Mouse (Mus musculus): ENCODE measurements around the gene Mob3b.

Gene Mob3b

DNA sequence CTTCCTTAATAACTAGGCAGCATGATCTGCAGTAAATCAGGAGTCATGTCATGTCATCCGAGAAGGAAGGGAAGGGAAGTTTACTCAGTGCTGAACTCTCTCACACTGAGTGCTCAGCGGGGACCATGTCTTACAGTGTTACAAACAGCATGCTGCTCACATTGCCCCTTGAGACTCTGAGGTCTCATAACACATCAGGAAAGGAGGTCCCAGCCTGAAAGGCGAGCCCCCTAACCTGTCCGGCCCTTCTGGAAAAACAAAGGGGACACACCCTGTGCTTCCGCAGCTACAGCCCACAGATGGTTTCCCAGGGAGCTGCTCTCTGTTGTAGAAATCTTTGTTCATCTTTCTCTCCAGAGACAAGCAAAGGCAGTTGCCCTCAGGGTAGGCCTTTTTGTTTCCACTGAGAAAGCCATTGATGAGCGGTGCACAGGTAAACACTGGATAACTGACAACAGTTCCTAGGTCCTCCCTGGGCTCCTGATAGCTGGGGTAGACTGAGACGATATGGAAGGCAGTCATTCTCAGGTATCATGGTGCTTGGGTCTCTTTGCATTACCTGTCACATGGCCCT is 94.1 kb downstream of the Mob3b start:
- DNase-seq: no peak

DNA sequence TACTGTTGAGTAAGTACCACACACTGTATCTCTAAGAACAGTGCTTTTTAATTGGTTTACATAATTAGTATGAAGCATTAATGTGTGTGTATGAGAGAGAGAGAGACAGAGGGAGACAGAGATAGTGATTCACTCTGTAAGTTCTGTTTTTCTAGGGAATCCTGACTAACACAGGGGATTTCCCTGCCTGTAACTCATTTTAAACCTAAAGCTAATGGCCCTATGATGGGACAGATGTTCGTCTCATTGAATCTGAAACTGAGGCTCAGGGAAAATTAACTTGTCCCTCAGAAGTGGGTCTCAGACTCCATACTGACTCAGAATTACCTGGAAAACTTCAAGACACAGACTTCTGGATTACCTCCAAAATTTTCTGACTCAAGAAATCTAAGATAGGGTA is 96.3 kb downstream of the Mob3b start:
- no peak for DNase-seq

DNA sequence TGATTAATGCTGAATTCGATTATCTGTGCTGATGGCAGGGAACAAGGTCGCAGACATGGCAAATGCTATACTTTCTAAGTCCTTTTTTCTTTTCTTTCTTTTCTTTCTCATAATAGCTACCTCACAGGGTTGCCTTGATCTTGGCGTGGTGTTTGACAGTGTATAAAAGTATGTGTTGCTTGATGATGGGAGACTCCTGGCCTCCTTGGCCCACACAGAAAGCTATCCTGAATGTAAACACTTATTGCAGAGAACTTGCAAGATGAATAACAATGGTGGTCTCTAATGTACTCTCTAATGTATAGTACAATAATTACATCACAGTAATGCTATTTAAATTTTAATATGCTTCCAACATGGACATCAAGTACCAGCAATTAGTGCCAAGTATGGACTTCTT is 96.9 kb downstream of the Mob3b start:
- DNase-seq: no peak

DNA sequence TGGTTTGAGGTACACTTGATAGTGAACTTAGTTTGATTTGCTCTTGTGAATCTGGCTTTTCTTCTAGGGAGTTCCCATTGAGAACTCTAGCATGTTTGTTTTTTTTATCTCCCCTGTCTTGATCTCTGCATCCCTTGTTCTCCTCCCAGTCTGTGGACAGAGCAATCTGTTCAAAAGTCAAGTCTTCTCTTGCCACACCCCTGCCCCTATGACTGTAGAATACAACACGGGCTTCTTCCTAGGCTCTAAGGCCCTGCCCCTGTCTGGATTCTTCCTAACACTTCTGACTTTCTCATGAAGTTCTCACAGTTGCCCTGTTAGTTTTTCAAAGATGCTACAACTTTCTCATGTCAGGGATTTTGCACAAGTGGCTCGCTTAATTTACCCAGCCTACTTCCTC is 102.9 kb downstream of the Mob3b start:
- DNase-seq: no peak

DNA sequence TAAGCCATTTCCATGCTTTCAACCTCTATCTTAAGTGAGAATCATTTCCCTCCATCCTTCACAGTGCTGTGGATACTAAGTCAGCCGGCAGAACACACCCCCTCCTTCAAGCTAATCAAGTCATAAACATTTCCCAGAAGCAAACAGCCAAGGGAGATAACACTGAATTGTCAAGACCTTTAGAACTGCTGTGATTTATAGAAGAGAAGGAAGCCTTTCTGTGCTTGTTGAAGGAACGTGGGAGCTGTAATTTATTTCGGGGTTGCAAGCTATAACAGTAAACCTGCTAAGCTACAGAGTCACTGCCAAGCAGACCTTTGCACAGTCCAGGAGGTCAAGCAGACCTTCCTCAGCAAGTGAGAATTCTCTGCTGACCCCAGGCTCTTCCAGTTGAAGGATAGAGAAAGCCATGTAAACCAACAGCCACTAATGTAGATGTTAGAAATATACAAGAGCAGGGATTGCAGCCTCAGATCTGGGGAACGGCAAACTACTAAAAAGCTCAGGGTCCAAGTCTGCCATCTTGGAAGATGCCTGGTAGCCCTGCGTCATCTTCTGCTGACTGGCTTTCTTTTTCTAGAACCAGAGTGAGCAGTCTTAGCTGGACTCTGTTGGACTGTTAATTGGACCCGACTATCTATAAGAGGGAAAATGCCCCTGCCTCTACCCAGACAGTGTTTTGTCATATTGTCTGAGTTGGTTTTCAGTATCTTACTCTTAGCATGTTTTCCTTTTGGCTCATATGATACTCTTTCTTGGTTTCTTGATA is 104.9 kb downstream of the Mob3b start:
- DNase-seq: no peak

DNA sequence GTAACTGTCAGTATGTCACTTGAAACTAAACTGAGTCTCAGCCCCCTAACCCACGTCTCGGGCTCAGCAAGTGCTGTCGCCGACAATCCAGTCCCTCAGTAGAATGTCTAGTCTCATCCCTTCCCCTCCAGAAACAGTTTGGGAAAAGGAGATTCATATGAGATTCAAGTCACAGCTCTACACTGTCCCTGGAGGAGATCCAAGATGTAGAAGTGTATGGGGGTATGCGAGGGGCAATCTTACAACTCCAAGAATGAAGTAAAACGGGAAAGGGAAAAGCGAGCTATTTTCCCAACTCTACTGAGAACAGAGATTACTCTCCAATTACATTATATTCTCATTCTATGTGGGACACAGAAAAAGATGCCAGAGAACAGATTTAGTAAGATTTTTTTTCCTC is 106.1 kb downstream of the Mob3b start:
- no peak for DNase-seq

DNA sequence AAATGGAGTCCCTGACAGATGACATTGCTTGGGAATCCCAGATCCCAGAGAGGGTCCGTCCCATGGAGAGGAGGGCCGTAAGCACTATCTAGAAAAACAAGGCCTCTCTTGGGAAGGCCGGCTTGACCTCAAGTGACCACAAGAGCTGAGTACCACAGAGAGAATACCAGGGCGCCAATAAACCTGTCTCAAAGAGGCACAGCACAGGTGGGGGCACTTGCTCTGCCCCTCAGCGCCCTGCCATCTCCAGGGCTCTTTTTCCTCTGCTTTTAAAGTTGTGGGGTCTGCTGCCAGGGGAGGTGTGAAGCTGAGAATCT is 107.6 kb downstream of the Mob3b start:
- DNase-seq: no peak

DNA sequence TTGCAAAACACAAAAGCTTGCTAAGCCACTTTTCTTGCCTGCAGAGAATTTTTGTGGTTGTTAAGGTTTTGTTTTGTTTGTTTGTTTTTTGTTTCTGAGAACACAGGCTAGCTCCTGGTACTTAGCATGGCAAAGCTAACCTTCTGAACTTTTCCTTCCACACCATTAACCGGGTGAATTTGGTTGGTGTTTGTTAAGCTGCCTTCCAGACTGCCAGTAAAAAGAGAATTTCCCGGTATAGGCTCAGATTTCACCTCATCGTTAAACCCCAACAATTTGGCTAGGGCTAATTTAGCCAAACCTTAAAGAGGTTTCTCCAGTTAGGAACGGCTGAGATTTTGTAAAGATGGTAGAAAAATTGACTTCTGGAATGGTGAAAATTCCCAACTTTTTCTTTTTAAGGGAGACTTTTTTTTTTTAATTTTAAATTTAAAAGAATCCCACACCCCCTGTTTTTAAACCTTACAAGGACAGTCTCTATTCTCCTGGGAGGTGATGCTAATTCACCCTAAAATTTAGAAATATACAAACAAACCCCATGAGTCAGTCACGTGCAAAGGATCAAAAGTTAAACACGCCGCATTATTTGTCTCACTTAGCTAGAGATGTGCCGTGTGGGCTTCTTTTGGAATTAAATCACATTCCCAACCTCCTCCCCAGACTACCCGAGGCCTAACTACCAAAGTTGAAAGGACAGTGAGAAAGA is 108.1 kb downstream of the Mob3b start:
- DNase-seq: no peak

DNA sequence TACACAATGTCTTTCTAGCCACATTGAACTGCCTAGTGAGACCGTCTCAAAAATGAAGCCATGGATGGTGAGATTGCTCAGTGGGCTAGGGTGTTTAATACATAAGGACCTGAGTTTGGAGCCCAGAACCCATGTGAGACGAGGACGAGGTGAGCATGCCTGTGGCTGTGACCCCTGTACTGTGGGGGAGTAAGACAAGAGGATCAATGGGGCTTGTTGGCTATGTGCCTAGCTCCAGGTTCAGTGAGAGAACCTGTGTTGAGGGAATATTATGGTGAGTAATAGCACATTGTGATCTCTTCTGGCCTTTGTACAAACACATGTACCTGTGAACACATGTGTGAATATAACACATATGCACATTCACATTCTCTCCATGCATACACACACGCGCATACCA is 116.4 kb downstream of the Mob3b start:
- DNase-seq: no peak

DNA sequence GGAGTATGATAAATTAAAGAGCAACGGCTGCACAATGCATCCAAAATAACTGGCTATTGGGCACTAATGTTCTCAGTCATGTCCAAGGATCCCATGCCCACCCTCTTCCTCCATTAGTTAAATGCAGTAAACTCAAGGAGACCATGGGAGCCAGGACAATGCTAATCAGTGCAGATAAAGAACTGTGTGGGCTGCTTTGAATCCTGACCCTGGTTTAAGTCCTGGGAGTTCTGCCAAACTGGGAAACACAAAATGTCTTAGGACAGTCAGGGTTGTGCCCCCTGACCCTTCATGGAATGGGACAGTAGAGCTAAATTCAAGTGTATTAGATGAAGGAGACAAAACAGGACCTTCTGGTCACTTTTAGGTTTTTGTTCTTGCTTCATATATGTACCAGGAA is 117.0 kb downstream of the Mob3b start:
- DNase-seq: no peak

DNA sequence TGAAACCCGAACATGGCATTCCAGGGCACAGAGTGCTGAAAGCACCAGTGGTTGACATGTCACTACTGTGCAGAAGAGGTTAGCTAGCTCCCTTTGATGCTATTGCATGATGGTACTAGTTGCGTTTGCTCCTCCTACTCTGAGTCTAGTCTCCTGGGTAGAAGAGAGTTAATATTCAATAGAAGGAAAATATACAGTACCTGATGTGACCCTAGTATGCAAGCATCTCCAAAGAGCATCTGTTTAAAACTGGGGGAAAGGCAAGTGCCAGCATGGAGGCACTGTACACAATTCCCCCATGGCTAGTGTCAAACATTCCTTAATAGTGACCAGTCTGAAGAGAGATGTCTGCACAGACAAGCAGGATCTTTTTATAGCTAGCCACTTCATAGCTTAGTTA is 119.5 kb downstream of the Mob3b start:
- no peak for DNase-seq

DNA sequence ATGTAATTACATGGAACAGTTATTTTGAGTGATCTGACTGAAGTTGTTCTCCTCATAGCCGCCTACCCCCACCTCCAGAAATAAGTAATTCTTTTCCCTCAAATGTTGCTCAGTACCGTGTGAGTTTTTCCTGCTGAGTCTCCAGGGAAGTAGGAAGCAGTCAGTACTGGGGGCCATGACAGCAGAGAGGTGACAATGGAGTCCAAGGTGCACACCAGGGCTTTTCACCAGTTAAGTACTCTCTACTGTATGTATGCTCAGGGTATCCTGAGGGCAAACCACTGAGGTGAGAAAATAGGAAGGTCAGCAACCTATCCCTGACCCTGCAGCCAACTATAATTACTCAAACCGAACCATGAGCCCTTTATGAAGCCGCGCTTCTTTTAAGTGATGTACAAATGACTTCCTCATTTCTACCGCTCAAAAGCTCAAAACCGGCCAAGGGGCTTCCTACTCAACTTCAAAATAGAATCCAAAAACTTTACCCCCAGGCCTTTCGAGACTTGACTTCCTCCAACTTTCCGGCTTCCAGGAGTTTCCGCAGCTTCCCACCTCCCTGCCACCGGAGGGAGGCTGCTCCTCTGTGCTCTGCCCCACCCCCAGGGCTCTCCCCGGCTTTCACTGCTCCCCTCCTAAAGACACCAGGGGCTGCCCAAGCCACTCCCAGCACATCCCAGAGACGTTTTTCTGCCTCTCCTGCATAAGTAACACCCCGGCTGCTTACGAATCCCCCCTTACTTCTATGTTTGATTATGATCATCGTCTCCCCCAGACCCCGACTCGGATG is 122.6 kb downstream of the Mob3b start:
- no peak for DNase-seq

DNA sequence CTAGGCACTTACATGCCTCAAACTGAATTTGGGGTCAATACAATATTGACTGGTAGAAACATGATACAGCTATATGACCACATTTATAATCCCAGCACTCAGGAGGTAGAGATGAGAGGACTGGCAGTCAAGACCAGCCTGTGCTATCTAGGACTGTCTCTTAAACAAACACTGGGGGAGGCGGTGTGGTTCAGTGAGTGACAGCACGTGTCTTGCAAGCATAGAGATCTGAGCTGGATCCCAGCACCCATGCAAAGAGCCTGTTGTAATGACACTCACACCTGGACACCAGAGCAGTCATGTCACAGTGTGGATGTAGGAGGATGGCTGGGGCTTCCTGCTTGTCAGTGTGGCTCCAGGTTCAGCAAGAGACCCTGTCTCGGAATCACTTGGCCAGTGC is 124.5 kb downstream of the Mob3b start:
- DNase-seq: no peak

DNA sequence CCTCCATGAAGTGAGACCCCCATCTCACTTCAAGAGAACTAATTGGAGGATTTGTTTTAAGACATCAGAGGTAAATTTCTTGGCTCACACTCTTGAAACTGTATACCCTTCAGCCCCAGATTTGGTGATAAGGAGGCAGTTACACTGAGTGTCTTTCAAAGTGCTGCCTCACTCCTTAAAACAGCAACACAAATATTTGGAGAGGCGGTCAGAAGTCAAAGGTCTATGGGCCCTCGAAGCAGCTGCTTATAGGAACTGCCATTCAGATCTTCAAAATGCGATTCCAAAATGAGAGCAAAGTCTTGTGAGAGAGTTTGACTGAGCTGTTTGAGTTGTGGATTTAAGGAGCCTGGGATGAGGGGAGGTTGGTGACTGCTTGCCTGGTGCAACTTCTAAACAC is 125.7 kb downstream of the Mob3b start:
- no peak for DNase-seq

DNA sequence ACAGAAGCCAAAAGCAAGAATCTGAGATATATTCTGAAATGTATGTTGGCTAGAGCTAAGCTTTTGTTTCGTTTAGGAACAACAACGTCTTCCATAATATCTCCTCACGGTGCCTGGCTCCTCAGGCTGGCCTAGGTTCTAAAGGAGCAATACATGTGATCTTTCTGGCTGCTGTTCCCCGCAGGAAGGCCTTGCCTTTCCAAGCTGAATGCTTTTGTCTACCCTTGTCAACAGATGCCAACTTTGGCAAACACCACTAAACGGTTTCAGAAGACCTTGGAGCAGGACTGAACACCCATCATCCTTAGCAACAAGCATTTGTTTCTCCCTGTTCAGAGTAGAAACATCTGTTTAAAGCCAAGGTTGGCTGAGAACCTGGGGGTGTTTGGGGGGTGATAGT is 126.1 kb downstream of the Mob3b start:
- peak in 1 of 2 experiments; percentile 5 for DNase-seq

DNA sequence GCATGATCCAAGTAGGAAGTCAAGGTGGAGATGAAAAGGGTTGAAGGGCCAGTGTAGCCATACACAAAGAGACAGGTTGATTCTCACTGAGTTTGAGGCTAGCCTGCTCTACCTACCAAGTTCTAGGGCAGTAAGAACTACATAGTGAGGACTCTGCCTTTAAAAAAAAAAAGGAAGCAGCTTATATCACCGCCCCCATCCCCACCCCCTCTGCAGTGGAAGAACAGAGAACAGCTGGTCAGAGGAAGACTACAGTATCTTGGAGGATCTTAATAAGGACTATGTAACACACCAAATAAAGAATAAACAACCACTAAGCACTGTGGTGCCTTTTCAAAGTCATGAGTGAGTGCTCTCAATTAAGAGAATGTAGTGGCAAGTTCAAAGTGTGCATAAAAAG is 138.9 kb downstream of the Mob3b start:
- no peak for DNase-seq

DNA sequence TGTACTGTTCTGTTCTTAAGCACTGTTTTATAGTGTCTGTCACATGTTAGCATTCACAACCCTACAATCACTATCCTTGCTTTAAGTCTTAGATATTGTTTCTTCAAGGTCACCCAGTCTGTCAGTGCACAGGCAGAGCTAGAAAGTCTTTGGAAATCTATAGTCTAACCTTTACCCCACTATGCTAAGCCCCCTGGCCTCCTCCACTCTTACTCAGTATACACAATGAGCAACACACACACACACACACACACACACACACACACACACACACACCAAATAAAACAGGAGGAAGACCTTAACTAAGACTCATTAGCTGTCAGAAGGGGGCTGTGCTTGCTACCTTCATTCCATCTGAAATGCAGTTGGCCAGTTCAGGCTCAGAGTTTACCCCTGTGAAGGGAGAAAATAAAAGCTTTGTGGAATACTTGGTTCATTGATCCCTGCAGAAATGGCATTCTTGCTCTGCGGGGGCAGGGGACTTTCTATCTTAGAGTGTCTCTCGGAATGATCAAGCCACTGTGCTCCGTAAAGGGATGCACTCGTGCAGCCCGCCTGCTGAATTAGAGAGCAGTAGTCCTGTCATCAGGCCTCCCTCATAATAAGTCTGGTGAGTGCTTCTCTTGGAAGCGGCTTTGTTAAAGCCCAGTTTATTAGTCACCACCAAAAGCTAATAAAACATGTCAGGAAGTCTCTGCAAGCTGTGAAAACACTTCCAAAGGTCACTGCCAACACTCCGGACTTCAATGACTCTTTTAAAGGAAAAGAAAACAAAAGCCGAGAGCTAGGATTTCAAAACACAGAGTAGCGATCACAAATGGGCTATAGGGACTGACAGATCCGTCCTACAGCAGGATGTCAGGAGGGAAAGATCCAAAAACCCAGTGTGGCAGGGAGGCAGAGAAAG is 144.6 kb downstream of the Mob3b start:
- DNase-seq: no peak

DNA sequence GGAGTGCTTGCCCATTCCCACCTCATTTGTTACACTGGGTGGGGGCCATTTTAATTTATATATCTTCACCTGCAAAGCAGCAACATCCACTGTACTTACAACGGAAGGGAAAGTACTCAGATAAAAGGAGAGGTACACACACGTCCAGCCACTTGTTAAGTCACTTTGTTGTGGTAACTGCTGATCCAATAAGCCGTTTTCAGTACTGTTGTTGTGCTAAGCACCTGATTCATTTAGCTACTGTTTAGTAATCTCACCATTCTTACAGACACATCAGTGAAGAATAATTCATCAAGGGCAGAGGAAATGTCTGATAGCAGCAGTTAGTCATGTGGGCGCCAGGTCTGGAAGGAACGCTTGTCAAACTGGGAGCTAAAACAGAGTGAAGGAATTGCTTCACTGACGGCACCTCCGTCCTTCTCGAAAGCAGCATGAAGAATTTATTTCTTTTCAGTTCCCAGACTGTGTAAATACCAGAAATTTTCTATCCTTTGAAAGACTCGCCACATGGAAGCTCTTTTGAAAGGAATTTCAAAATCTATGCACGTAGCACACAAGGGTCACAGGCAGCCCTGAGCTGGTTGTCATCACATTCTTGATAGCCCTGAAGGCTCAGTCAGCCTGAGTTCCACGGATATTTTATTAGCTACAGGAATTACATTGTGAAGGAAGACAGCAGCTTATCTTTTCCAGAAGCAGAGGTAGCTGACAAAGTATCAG is 150.6 kb downstream of the Mob3b start:
- no peak for DNase-seq

DNA sequence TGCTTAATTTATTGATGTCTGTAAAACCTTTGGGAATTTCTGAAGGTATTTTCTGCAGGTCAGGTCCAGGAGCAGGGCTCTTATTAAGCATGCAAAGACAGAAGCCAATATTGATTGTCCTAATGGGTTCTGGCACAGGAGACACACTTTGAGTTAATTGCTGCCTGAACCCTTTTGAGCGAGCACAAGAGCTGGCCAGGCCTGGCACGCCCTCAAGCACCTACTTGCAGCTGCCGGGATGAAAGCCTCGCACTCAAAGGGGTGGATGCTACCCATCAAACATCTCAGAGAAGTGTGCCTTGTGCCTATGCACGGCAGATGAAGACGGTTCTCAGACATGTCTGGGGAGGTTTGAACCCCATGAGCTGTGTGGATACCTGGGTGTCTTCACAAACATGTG is 151.2 kb downstream of the Mob3b start:
- no peak for DNase-seq

DNA sequence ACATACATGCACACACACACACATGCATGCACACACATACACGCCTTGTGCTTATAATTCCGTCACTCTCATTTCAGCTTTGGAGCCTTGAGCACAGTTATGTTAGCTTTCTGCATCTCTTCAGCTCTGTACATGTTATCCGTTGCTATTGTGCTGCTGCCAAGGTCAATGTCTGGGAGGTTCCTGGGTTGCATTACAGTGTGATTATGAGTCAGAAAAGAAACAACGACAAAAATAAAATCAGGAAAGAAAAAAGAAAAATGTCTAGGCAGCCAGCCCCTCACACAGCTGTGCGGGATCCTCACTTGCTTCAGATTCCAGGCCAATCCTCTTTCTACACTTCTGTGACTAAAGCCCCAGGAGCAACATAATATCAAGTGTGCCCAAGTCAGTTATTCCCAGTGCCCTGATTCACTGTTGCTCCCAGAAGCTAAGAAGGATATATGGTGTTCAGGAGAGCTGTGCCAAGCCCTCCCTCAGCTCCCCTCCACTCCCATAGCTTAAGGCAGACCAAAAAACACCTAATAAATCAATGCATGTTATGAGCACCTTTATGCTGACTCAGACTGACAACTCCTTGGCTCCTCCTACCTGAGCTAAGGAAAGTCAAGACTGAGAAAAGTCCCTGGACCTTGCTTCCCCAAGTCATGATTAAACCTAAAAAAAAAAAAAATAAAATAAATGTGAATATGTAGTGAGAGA is 152.1 kb downstream of the Mob3b start:
- DNase-seq: no peak

DNA sequence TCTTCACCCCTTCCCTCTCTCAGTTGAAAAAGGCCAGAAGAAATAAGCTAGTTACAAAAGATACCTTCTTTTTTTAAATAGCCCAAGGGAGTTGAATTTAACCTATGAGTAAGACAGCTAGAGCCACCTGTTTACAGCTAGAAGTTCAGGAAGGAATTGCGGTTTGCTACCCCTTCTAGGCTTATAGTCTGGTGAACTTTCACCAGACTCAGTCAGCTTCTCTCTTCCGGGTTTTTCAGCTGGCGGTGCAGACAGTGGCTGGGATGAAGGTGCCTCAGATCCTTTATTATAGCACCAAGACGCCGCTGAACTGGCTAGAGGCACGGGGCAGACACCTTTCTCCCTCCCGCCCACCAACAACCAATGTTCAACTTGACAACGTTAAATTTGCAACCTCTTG is 152.8 kb downstream of the Mob3b start:
- DNase-seq: no peak

All from cerebellum, adult 18-20 months (tissue).